Mouse (Mus musculus): Measurements from ENCODE around the gene Gla. TPM values are rescaled to one million over a fixed set of nuclear protein-coding genes. Genes with fewer than 3 reads are reported as not detected.
"Not testable (repeated sequence)": the region's sequence is repeated elsewhere in the genome, so short reads cannot be mapped to it uniquely, and the experiment has no call there.

Gla gene
- polyA plus RNA-seq, 1 experiment from 2014 or later, result 4.2 TPM

GRCm38 (mm10) chrX:134547330-134547729, 53.6 kb downstream of the Gla start:
- Histone ChIP-seq H3K4me3 (no peak overlapping the region), H3K27me3 (no peaks in the 10 kb centered on the region), H3K4me2 (no peak overlapping the region), H3K9me3 (no peaks in the 10 kb centered on the region), H3K27ac (no peak overlapping the region), H3K9ac (no peak overlapping the region), H3K4me1 (no peaks in the 10 kb centered on the region), H3K36me3 (no peaks in the 10 kb centered on the region)
- no peak for ATAC-seq (ENCODE audit: insufficient number of reproducible peaks, low FRiP score, low TSS enrichment, low read depth)
- WGBS, result 89% methylated on average over 4 of the region's 4 CpGs

DNA sequence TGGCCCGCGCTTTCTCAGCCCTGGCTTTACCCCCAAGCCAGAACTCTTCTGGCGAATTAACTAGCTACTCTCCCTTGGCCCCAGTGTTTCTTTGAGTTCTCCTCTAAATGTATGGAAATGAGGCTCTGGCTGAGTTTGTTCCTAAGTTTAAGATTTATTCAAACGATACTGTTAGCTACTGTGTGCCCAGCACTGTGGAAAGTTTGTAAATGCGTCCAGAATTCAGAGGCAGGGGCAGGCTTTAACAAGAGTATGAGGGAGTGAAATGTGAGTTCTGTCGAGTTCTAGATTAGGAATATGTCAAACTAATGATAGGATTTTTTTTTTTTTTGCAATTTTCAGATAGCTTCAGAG, 59.0 kb downstream of the Gla start:
- 23% methylated on average over 6 of the region's 6 CpGs for WGBS
- Histone ChIP-seq H3K9ac (no peak overlapping the region), H3K9me3 (no peaks in the 10 kb centered on the region), H3K4me3 (peak overlapping the region; percentile 53), H3K4me2 (peak overlapping the region; percentile 33), H3K27ac (peak overlapping the region; percentile 89), H3K27me3 (no peaks in the 10 kb centered on the region), H3K4me1 (no peaks in the 10 kb centered on the region), H3K36me3 (no peaks in the 10 kb centered on the region)
- ATAC-seq (ENCODE audit: insufficient number of reproducible peaks, low FRiP score, low TSS enrichment, low read depth), result no peak

DNA sequence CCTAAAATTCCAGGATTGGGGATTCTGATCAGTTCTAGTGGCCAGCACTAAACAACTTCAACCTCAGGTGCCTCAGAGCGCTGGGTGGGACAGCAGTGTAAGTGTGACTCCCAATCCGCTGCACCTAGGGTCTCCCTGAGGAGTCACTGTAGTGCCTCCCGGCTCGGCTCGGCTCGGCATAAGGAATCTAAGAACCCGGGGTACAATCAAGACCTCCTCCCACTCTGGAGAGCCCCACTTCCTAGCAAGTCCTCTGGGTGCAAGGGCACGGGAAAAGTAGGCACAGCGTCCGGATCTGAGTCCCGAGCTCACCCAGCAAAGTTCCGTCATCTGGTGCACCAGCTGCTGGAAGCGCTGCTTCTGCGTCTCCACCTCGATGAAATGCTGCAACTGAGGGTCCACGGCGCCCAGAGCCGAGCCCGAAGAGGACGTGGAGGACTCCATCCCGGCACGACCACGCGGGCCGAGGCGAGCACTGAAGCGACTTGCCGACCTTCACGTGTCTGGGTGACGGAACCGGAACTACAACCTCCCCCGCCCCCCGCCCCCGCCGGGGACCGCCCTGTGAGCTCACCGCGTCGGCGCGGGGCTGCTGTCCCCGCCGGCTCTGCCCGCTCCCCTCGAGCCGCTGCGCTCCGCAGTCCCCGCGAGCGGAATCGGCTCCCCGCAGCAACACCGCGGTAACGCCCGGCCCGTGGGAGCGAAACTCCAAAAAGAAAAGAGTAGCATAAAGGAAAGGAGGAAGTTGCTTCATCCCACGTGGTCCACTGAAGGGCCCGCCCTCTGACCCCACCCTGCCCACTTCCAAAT, 59.6 kb downstream of the Gla start, which contains the start of gene Timm8a1:
Timm8a1 (minus strand) TSS at position 721 of the 810 bp plus-strand sequence.
- Histone ChIP-seq H3K27ac (peak within 1 kb of the TSS; percentile 89), H3K36me3 (0 out of 2 replicates have a peak, but pooled peaks cover 2% of the 10 kb centered on the region), H3K4me1 (no peaks in the 10 kb centered on the region), H3K9ac (peak within 1 kb of the TSS; percentile 33; the same call in 1 of the 2 replicates), H3K9me3 (no peaks in the 10 kb centered on the region), H3K4me2 (peak within 1 kb of the TSS; percentile 50), H3K27me3 (no peaks in the 10 kb centered on the region), H3K4me3 (peak within 1 kb of the TSS; percentile 53)
- peak; percentile 85 for ATAC-seq (ENCODE audit: insufficient number of reproducible peaks, low FRiP score, low TSS enrichment, low read depth)
- WGBS, result 9% methylated on average over 50 of the region's 61 CpGs

GRCm38 (mm10) chrX:134540414-134541135, 60.4 kb downstream of the Gla start:
- Histone ChIP-seq H3K27me3 (no peaks in the 10 kb centered on the region), H3K9ac (peak overlapping the region; percentile 33; the same call in 1 of the 2 replicates), H3K9me3 (no peaks in the 10 kb centered on the region), H3K4me3 (peak overlapping the region; percentile 53), H3K27ac (peak overlapping the region; percentile 65), H3K36me3 (peaks cover 5% of the 10 kb centered on the region; the same call in 1 of the 2 replicates), H3K4me1 (no peaks in the 10 kb centered on the region), H3K4me2 (peak overlapping the region; percentile 50)
- no peak for ATAC-seq (ENCODE audit: insufficient number of reproducible peaks, low FRiP score, low TSS enrichment, low read depth)
- 30% methylated on average over 12 of the region's 12 CpGs for WGBS

GRCm38 (mm10) chrX:134539795-134540194, 61.1 kb downstream of the Gla start:
- H3K27me3 ChIP-seq; H3K4me3 ChIP-seq; H3K36me3 ChIP-seq; H3K9me3 ChIP-seq; H3K27ac ChIP-seq; H3K4me2 ChIP-seq; H3K4me1 ChIP-seq; ATAC-seq (ENCODE audit: insufficient number of reproducible peaks, low FRiP score, low TSS enrichment, low read depth); H3K9ac ChIP-seq: not testable (repeated sequence)
- WGBS, result 82% methylated on average over 10 of the region's 10 CpGs

Other genes with a start within 250 kb of the Gla start
- gene Drp2, start 196.6 kb downstream of the Gla start, polyA plus RNA-seq (2015; fragmentation: Nextera tagmentation; extraction: Ambion mirVana), result 2.8 and 3.4 TPM in 2 replicates
- gene Taf7l, start 124.6 kb downstream of the Gla start, polyA plus RNA-seq (2015; fragmentation: Nextera tagmentation; extraction: Ambion mirVana), result 0.20 and 0.27 TPM in 2 replicates
- gene Timm8a1, start 59.3 kb downstream of the Gla start, polyA plus RNA-seq (2015; fragmentation: Nextera tagmentation; extraction: Ambion mirVana), result 64.1 and 67.9 TPM in 2 replicates
- 1.4 and 3.4 TPM in 2 replicates for gene Btk, start 17.6 kb downstream of the Gla start, polyA plus RNA-seq (2015; fragmentation: Nextera tagmentation; extraction: Ambion mirVana)
- 338 and 416 TPM in 2 replicates for gene Rpl36a, start 15.5 kb downstream of the Gla start, polyA plus RNA-seq (2015; fragmentation: Nextera tagmentation; extraction: Ambion mirVana)
- 140 and 151 TPM in 2 replicates for gene Hnrnph2, start 54 bp upstream of the Gla start, polyA plus RNA-seq (2015; fragmentation: Nextera tagmentation; extraction: Ambion mirVana)
- 4.4 and 5.6 TPM in 2 replicates for gene Armcx4, start 85.4 kb upstream of the Gla start, polyA plus RNA-seq (2015; fragmentation: Nextera tagmentation; extraction: Ambion mirVana)
- gene Armcx1, start 116.8 kb upstream of the Gla start, polyA plus RNA-seq (2015; fragmentation: Nextera tagmentation; extraction: Ambion mirVana), result 66.5 TPM in 2 replicates
- 32.3 and 33.3 TPM in 2 replicates for gene Armcx6, start 150.3 kb upstream of the Gla start, polyA plus RNA-seq (2015; fragmentation: Nextera tagmentation; extraction: Ambion mirVana)
- 95.4 and 108 TPM in 2 replicates for gene Armcx3, start 155.5 kb upstream of the Gla start, polyA plus RNA-seq (2015; fragmentation: Nextera tagmentation; extraction: Ambion mirVana)
- gene Armcx2, start 208.1 kb upstream of the Gla start, polyA plus RNA-seq (2015; fragmentation: Nextera tagmentation; extraction: Ambion mirVana), result 77.1 and 83.1 TPM in 2 replicates

All from limb, embryonic 15.5 days (tissue).